Mouse (Mus musculus): ENCODE data around the gene Raet1d. TPM values are rescaled to one million over a fixed set of nuclear protein-coding genes. Genes with fewer than 3 reads are reported as not detected.

The Raet1d gene
- polyA plus RNA-seq (2012): not detected in 2 replicates

GRCm38 (mm10) chr10:22360252-22360651 lies at the start of gene Raet1d:
Gene Raet1d (plus strand): TSS chr10:22360552.

Other genes starting within 250 kb of the Raet1d start
- 8.5 and 11.8 TPM in 2 replicates for gene E030030I06Rik, start 211.3 kb upstream of the Raet1d start, polyA plus RNA-seq (2012)
- gene Raet1e, start 202.0 kb upstream of the Raet1d start, polyA plus RNA-seq (2012): 0.24 TPM in 1 of 2 replicates, not detected in the other
- not detected in 2 replicates for gene H60b, start 202.0 kb upstream of the Raet1d start, polyA plus RNA-seq (2012)